Mouse (Mus musculus) MN1 (cell line): Measurements from ENCODE around the gene Ralgapa1.
"Not testable (repeated sequence)": the region's sequence is repeated elsewhere in the genome, so short reads cannot be mapped to it uniquely, and the experiment has no call there.

Source experiments
- DNase-seq: peaks from one replicate; pipeline ENCODE4 v3.0.0-alpha.2; 2016; ENCODE audit warnings: low spot score

Gene Ralgapa1

GRCm38 (mm10) chr12:55598887-55599561 is 221.9 kb downstream of the Ralgapa1 start, which contains the start of gene Insm2:
Gene Insm2, plus strand, starts transcription at chr12:55599427.
- DNase-seq: no peak

GRCm38 (mm10) chr12:55598537-55598886 is 222.5 kb downstream of the Ralgapa1 start:
- no peak for DNase-seq

- DNase-seq: not testable (repeated sequence)
Measured at GRCm38 (mm10) chr12:55586936-55587335, 234.0 kb downstream of the Ralgapa1 start.

- DNase-seq: no peak
Measured at GRCm38 (mm10) chr12:55573794-55574193, 247.2 kb downstream of the Ralgapa1 start.

GRCm38 (mm10) chr12:55573089-55573488 is 247.9 kb downstream of the Ralgapa1 start:
- DNase-seq: no peak

GRCm38 (mm10) chr12:55571661-55572060 is 249.3 kb downstream of the Ralgapa1 start:
- no peak for DNase-seq

GRCm38 (mm10) chr12:55571181-55571580 is 249.8 kb downstream of the Ralgapa1 start:
- DNase-seq: no peak

- no peak for DNase-seq
Measured at GRCm38 (mm10) chr12:55570646-55571045, 250.3 kb downstream of the Ralgapa1 start.

GRCm38 (mm10) chr12:55569676-55570075 is 251.3 kb downstream of the Ralgapa1 start:
- DNase-seq: no peak

GRCm38 (mm10) chr12:55568466-55568865 is 252.5 kb downstream of the Ralgapa1 start:
- no peak for DNase-seq

GRCm38 (mm10) chr12:55566837-55567236 is 254.1 kb downstream of the Ralgapa1 start:
- no peak for DNase-seq

- no peak for DNase-seq
Measured at GRCm38 (mm10) chr12:55565867-55566266, 255.1 kb downstream of the Ralgapa1 start.

- no peak for DNase-seq
Measured at GRCm38 (mm10) chr12:55565206-55565605, 255.8 kb downstream of the Ralgapa1 start, which contains the start of gene Aldoart2. Gene Aldoart2, plus strand, starts transcription at chr12:55565239.

- DNase-seq: no peak
Measured at GRCm38 (mm10) chr12:55564187-55564963, 256.6 kb downstream of the Ralgapa1 start.

GRCm38 (mm10) chr12:55563742-55564141 is 257.2 kb downstream of the Ralgapa1 start:
- DNase-seq: no peak

GRCm38 (mm10) chr12:55560025-55560690 is 260.8 kb downstream of the Ralgapa1 start:
- no peak for DNase-seq

GRCm38 (mm10) chr12:55559184-55559855 is 261.6 kb downstream of the Ralgapa1 start:
- no peak for DNase-seq

GRCm38 (mm10) chr12:55557866-55558265 is 263.1 kb downstream of the Ralgapa1 start:
- no peak for DNase-seq

GRCm38 (mm10) chr12:55554901-55555300 is 266.1 kb downstream of the Ralgapa1 start:
- DNase-seq: not testable (repeated sequence)
